Mouse (Mus musculus): ENCODE data around the gene Klra7.
"Not testable (repeated sequence)": the region's sequence is repeated elsewhere in the genome, so short reads cannot be mapped to it uniquely, and the experiment has no call there.

Klra7 gene

GRCm38 (mm10) chr6:130233222-130233621 lies at the start of gene Klra7:
Klra7 (minus strand) TSS chr6:130233322.
- no peak for DNase-seq

- not testable (repeated sequence) for DNase-seq
These were observed 48.7 kb upstream of the Klra7 start, which contains the start of gene Klra10 for GRCm38 (mm10) chr6:130281828-130282227. Klra10 (minus strand) TSS chr6:130281928.

GRCm38 (mm10) chr6:130255326-130255725 lies 22.2 kb upstream of the Klra7 start:
- no peak for DNase-seq

DNA sequence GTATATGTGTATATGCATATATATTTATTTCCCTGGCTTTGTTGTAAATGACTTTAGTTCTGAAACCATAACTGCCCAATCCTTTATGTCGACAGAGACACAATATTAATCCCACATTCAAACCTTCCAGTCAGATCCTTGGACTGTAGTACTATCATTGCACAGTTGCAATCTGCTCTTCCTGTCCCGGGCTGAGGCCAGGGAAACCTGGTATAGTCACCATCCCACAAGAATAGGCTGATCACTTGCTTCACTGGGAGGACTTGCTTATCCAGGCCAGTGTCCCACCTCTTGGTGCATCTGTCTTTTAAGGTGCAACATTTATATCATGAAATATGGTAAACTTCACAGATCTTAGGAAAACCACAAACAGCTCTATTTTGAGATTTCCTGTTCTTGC lies 4.4 kb upstream of the Klra7 start:
- DNase-seq: no peak

- no peak for DNase-seq
These were observed 3.5 kb upstream of the Klra7 start for GRCm38 (mm10) chr6:130236635-130237034.

GRCm38 (mm10) chr6:130197453-130197852 lies 35.7 kb downstream of the Klra7 start:
- not testable (repeated sequence) for DNase-seq

DNA sequence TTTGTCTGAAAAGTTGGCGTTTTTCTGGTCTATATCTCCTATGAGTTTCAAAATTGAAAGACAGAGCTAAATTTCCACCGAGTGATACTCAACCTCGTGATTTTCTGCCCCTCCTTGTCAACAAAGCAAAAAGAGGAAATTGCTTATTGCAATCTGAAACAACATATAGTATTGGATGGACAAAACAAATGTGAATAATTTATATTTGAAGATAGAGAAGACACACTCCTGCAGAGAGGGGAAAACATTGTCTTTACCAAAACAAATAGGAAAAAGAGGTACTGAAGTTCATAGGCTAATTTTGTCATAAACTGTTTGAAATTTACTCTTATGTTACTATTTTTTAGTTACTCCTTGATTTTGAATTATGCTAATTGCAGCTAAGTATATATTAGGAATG lies 40.1 kb downstream of the Klra7 start, which contains the start of gene Klra9:
TSS of gene Klra9 (minus strand) at position 101 of the 400 bp plus-strand sequence.
- DNase-seq: not testable (repeated sequence)

All from layer of hippocampus, adult 9-11 months (tissue).